Mouse (Mus musculus) bone marrow, adult 2 months (tissue): ENCODE measurements around the gene Aacs.

Source experiments
- CTCF ChIP-seq: fragments of 200-500 bp; IDR thresholded peaks from 2 replicates; pipeline ENCODE4 v1.5.1; 2011; ENCODE audit warnings: low read length, control low read depth; ENCODE audit not compliant: control insufficient read depth, insufficient read depth
- POLR2A ChIP-seq: fragments of 200-500 bp; IDR thresholded peaks from 2 replicates; pipeline ENCODE4 v1.6.1; 2011; ENCODE audit warnings: low read depth, mild to moderate bottlenecking, control low read depth, low read length, borderline replicate concordance; ENCODE audit not compliant: control insufficient read depth

DNA sequence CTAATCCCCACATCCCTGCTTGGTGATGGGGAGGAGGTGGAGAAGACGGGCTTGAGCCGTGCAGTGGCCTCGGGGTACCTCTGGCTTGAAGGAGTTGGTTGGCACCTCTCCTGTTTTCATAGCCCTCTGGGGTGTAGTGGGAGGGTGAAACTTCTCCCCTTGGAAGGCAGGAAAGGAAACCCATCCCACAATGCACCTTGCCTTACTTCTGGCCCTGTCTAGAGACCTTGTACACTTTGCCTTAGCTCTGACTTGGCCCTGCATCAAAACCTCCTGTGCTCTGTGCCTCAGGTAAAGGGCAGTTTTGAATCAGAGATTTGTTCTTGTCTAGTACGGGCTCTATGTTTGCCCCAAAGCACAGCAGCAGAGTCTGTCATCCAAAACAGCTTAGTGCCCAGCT is 4.9 kb upstream of the Aacs start:
- no peak for TF ChIP-seq CTCF
- TF ChIP-seq POLR2A, result no peak
